Mouse (Mus musculus): Measurements from ENCODE around the gene Rb1. TPM values are rescaled to one million over a fixed set of nuclear protein-coding genes. Genes with fewer than 3 reads are reported as not detected.

Gene Rb1
- total and polyA plus RNA-seq, 3 experiments = 6.3 to 13.2 TPM; not detected in 1

GRCm38 (mm10) chr14:73324634-73325455 lies 777 bp downstream of the Rb1 start (continued):
- TF ChIP-seq CTCF (IDR thresholded peaks at IDR 0.05 in 2 of 3, conservative IDR thresholded peaks at IDR 0.05 in 1 of 3; ENCODE audit: control insufficient read depth in 1 of 3, insufficient read depth in 1 of 3, low read depth in 2 of 3, low read length in 3 of 3, poor library complexity in 1 of 3, severe bottlenecking in 1 of 3) = no peak
- no peak for TF ChIP-seq ZKSCAN1 (IDR thresholded peaks at IDR 0.05; ENCODE audit: low read depth, low read length)
- no peak for TF ChIP-seq MAFK (IDR thresholded peaks at IDR 0.05; ENCODE audit: borderline replicate concordance, low read depth, low read length)
- TF ChIP-seq SIN3A (IDR thresholded peaks at IDR 0.05; ENCODE audit: low read length) = peak; percentile 76
- TF ChIP-seq ETS1 (IDR thresholded peaks at IDR 0.05; ENCODE audit: low read depth, low read length) = peak; percentile 6; the same call in 1 of the 2 replicates
- no peak for TF ChIP-seq RCOR1 (IDR thresholded peaks at IDR 0.05; ENCODE audit: low read depth, low read length)
- TF ChIP-seq NRF1 (IDR thresholded peaks at IDR 0.05; ENCODE audit: insufficient read depth, low read depth, low read length, poor library complexity, severe bottlenecking) = peak; percentile 53; the same call in 1 of the 2 replicates
- TF ChIP-seq MXI1 (IDR thresholded peaks at IDR 0.05; ENCODE audit: low read depth, low read length) = peak; percentile 58
- TF ChIP-seq ZC3H11A (IDR thresholded peaks at IDR 0.05; ENCODE audit: low read depth, low read length) = no peak
- TF ChIP-seq TAL1 (IDR thresholded peaks at IDR 0.05; ENCODE audit: low read length) = no peak
- no peak for TF ChIP-seq GABPA (IDR thresholded peaks at IDR 0.05; ENCODE audit: low read depth, low read length)

- H3K36me3 ChIP-seq (ENCODE audit: control insufficient read depth in 1 of 2, insufficient read depth in 2 of 2, low read length in 2 of 2) = peaks cover 0 to 35% of the 10 kb centered on the region in 2 experiments; a peak in 2 of 4 replicates
- peak overlapping the region; percentile 42; the same call in 1 of the 2 replicates for H3K9ac ChIP-seq (ENCODE audit: control insufficient read depth, low read depth, low read length, poor library complexity, severe bottlenecking)
- H3K4me1 ChIP-seq (ENCODE audit: control insufficient read depth in 1 of 2, insufficient read depth in 2 of 2, low read length in 2 of 2) = peaks cover 14 to 32% of the 10 kb centered on the region in 2 experiments
Measured at GRCm38 (mm10) chr14:73323965-73324364, 1.7 kb downstream of the Rb1 start.

GRCm38 (mm10) chr14:73322142-73322541 lies 3.5 kb downstream of the Rb1 start:
- Histone ChIP-seq H3K4me3 (ENCODE audit: control insufficient read depth in 1 of 2, insufficient read depth in 1 of 2, low read depth in 2 of 2, low read length in 2 of 2) (peak overlapping the region; percentile 12 to 57; a peak in 3 of 4 replicates), H3K27me3 (ENCODE audit: control insufficient read depth in 1 of 2, insufficient read depth in 2 of 2, low read length in 2 of 2) (no peaks in the 10 kb centered on the region), H3K79me2 (ENCODE audit: control insufficient read depth, insufficient read depth, low read length, poor library complexity) (peaks cover 9% of the 10 kb centered on the region; the same call in 1 of the 2 replicates), H3K9ac (ENCODE audit: control insufficient read depth, low read depth, low read length, poor library complexity, severe bottlenecking) (peak overlapping the region; percentile 43), H3K4me1 (ENCODE audit: control insufficient read depth in 1 of 2, insufficient read depth in 2 of 2, low read length in 2 of 2) (peaks cover 14 to 32% of the 10 kb centered on the region in 2 experiments), H3K36me3 (ENCODE audit: control insufficient read depth in 1 of 2, insufficient read depth in 2 of 2, low read length in 2 of 2) (peaks cover 0 to 35% of the 10 kb centered on the region in 2 experiments; a peak in 2 of 4 replicates), H3K9me3 (replicated peaks; ENCODE audit: insufficient read depth, low read length) (no peaks in the 10 kb centered on the region), H3K27ac (ENCODE audit: control insufficient read depth, low read depth, low read length) (peak overlapping the region; percentile 75)
- peak; percentile 82 for DNase-seq (ENCODE audit: low read depth, low spot score)
- peak; percentile 90 for TF ChIP-seq ETS1 (IDR thresholded peaks at IDR 0.05; ENCODE audit: low read depth, low read length)
- TF ChIP-seq TCF12 (IDR thresholded peaks at IDR 0.05; ENCODE audit: low read depth, low read length) = peak; percentile 96
- TF ChIP-seq MYC (IDR thresholded peaks at IDR 0.05; ENCODE audit: low read depth, low read length) = peak; percentile 77; the same call in 1 of the 2 replicates
- TF ChIP-seq JUND (IDR thresholded peaks at IDR 0.05; ENCODE audit: low read depth, low read length) = 0 out of 2 replicates have a peak, but pooled peaks have one; percentile 33
- TF ChIP-seq RAD21 (IDR thresholded peaks at IDR 0.05; ENCODE audit: low read depth, low read length) = no peak
- TF ChIP-seq ZNF384 (IDR thresholded peaks at IDR 0.05; ENCODE audit: low read depth, low read length) = 0 out of 2 replicates have a peak, but pooled peaks have one; percentile 15
- no peak for TF ChIP-seq E2F4 (IDR thresholded peaks at IDR 0.05; ENCODE audit: borderline replicate concordance, low read depth, low read length)
- no peak for TF ChIP-seq UBTF (IDR thresholded peaks at IDR 0.05; ENCODE audit: borderline replicate concordance, insufficient read depth, low read depth, low read length)
- 0 out of 2 replicates have a peak, but pooled peaks have one; percentile 29 for TF ChIP-seq MAFK (IDR thresholded peaks at IDR 0.05; ENCODE audit: borderline replicate concordance, low read depth, low read length)
- no peak for TF ChIP-seq USF2 (IDR thresholded peaks at IDR 0.05; ENCODE audit: borderline replicate concordance in 1 of 2, insufficient read depth in 1 of 2, low read depth in 1 of 2, low read length in 2 of 2)
- TF ChIP-seq ELF1 (IDR thresholded peaks at IDR 0.05; ENCODE audit: low read depth, low read length) = peak; percentile 33; the same call in 1 of the 2 replicates
- peak; percentile 85 for TF ChIP-seq SIN3A (IDR thresholded peaks at IDR 0.05; ENCODE audit: low read length)
- TF ChIP-seq USF1 (IDR thresholded peaks at IDR 0.05; ENCODE audit: low read depth, low read length) = no peak
- no peak for TF ChIP-seq ZC3H11A (IDR thresholded peaks at IDR 0.05; ENCODE audit: low read depth, low read length)
- TF ChIP-seq GABPA (IDR thresholded peaks at IDR 0.05; ENCODE audit: low read depth, low read length) = no peak

More at GRCm38 (mm10) chr14:73323965-73324364, 1.7 kb downstream of the Rb1 start:
- H3K27ac ChIP-seq (ENCODE audit: control insufficient read depth, low read depth, low read length) = no peak overlapping the region
- peaks cover 9% of the 10 kb centered on the region; the same call in 1 of the 2 replicates for H3K79me2 ChIP-seq (ENCODE audit: control insufficient read depth, insufficient read depth, low read length, poor library complexity)
- H3K9me3 ChIP-seq (replicated peaks; ENCODE audit: insufficient read depth, low read length) = no peaks in the 10 kb centered on the region
- TF ChIP-seq KAT2A (conservative IDR thresholded peaks at IDR 0.05; ENCODE audit: low read depth, low read length) (no peak), POLR2AphosphoS2 (IDR thresholded peaks at IDR 0.05; ENCODE audit: low read length) (no peak), MYC (IDR thresholded peaks at IDR 0.05; ENCODE audit: low read depth, low read length) (no peak), TCF12 (IDR thresholded peaks at IDR 0.05; ENCODE audit: low read depth, low read length) (no peak), CTCF (IDR thresholded peaks at IDR 0.05 in 2 of 3, conservative IDR thresholded peaks at IDR 0.05 in 1 of 3; ENCODE audit: control insufficient read depth in 1 of 3, insufficient read depth in 1 of 3, low read depth in 2 of 3, low read length in 3 of 3, poor library complexity in 1 of 3, severe bottlenecking in 1 of 3) (no peak), ZKSCAN1 (IDR thresholded peaks at IDR 0.05; ENCODE audit: low read depth, low read length) (no peak), RAD21 (IDR thresholded peaks at IDR 0.05; ENCODE audit: low read depth, low read length) (no peak)
- no peak for DNase-seq (ENCODE audit: low read depth, low spot score)
- no peaks in the 10 kb centered on the region for H3K27me3 ChIP-seq (ENCODE audit: control insufficient read depth in 1 of 2, insufficient read depth in 2 of 2, low read length in 2 of 2)
- H3K4me3 ChIP-seq (ENCODE audit: control insufficient read depth in 1 of 2, insufficient read depth in 1 of 2, low read depth in 2 of 2, low read length in 2 of 2) = peak overlapping the region in 1 of 2 experiments; percentile 94; a peak in 2 of 4 replicates

Data from MEL (cell line).